Mouse (Mus musculus) c-Kit-negative CD71-positive TER-119-positive erythroid progenitor cells, embryonic 14.5 days (primary cell): Measurements from ENCODE around the gene Gm12166.
"Not testable (repeated sequence)": the region's sequence is repeated elsewhere in the genome, so short reads cannot be mapped to it uniquely, and the experiment has no call there.

Experiments used
- DNase-seq: peaks from one replicate; pipeline ENCODE4 v3.0.0-alpha.2; 2013; ENCODE audit warnings: low read depth, low spot score

Gm12166 gene

DNA sequence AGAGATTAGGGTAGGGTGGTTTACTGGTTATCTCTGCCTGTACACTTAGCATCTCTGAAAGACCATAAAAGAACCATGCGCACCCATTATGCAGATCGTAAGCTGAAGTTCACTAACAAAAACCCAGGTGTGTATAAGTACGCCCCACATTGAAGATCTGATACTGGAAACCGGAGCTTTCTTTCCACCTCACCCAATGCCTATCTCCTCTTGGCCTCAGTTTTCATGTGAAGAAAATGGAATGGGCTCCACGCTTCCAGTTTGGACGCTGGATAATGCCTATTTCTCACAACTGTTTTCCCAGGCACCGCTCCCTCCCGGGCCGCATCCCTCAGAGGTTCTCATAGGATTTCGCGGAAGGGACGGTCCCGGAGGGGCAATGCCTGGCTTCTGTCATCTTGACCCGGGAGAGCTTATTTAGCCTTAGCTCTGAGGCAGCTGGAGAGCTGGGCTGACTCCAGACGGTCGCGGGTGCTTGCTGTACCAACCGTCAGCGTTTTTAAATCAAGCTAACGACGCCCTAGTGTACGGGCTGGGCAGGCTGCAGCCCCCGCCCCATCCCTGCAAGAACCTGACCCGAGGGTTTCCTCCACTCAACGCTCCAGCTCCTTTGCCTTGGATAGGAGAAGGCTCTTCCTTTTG, 4.8 kb upstream of the Gm12166 start:
- DNase-seq = no peak

DNA sequence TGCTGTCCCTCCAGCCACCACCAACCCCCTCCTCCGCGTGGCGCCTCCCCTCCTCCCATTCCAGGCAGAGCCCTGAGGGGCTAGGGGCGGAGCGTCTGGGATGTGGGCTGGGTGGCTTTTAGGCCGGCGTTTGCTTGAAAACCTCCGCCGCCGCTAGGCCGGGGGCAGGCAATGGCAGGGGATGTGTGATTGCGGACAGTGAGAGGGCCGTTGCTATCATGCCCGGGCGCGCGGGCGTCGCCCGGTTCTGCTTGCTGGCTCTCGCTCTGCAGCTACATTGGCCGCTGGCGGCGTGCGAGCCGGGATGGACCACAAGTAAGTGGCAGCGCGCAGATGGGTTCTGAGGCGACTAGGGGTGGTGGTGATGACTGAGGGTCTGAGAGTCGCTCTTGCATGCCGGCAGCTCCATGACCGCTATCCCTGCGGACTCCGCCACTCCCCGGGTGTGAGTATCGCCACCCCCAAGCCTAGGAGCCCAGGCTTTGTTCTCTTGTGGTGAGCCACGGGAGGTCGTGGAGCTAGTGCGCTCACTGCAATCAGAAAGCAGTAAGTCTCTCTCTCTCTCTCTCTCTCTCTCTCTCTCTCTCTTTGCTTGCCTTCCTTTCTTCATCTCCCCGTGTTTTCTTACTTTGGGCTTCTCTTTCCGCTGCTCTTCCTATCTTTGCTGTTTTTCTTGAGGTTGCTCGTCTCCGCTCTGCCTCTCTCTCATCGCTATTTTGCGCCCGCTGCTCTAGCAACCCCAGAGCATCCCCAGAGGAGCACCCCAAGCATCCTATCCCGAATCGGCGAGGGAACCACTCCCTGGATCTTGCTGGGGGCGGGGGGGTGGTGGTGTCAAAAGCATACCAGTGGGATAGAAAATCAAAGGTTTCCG, 4.0 kb upstream of the Gm12166 start, which contains the start of gene Adam19:
TSS of gene Adam19 (plus strand) at position 97 of the 874 bp plus-strand sequence.
- no peak for DNase-seq

DNA sequence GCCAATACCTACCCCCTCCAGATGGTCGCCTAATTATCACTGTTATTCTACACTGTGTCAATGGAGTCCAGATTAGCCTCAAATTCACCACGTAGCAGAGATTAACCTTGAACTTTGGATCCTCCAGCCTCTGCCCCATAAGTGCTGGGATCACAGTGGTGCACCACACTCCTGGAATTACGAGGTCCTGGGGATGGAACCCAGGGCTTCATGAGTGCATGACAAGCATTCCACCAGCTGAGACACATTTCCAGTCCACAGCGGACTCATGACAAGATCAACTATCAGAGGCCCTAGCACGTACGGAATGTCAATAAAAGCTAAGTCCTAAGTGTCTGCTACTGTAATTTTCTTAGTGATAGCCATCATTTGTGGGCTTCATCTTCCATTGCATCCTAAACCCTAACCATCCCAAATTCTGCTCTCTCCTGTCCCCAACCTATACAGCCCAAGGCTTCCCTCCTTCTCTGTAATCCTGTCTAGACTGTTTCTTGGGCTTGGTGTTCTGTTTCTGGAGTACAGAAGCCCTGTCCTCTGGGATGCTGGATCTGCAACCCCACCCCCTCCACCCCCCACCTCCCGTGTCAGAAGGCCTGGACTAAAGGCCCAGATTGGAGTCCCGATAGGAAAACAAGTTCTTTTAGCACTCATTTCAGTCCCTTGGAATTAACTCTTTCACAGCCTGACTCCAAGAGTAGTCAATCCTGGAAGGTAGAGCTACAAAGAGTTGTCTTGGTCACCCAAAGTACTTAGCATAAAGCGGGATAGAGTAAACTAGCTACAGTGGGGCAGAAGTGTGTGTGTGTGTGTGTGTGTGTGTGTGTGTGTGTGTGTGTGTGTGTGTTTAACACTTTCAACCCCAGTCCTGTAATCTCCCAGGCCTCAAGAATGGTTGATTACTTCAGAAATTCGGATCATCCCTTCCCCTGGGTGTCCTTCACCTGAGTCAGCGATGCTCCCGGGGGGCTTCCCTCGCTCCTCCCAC, 3.1 kb upstream of the Gm12166 start:
- DNase-seq = no peak

DNA sequence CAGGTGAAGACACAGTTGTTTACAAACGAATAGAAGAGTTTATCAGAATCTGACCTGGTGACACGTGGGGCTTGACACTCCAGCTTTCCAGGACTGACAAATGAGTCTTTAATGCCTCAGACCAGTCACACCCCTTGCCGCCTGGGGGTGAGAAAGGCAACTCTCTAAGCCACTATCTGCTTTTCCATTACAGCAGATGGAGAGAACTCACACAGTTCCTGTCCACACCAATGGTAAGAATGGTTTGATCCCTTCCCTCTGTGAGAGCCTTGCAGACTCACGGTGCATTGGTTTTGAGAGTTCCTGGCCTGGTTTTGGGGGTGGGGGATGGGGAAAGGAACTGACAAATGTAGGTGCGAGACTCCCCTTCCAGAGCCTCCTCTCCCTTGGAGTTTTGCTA, 2.2 kb upstream of the Gm12166 start:
- DNase-seq = no peak

DNA sequence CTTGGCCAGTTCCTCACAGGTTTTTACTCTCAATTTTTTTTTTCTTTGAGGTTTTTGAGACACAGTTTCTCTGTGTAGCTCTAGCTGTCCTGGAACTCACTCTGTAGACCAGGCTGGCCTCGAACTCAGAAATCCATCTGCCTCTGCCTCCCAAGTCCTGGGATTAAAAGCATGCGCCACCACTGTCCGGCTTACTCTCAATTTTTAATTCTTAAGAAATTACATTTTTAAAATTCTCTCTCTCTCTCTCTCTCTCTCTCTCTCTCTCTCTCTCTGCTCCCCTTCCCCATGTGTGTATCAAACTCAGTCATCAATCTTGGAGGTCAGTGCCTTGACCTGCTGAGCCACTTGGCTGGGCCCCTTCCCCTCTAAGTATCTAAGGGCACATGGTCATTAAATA, 1.3 kb upstream of the Gm12166 start:
- not testable (repeated sequence) for DNase-seq

DNA sequence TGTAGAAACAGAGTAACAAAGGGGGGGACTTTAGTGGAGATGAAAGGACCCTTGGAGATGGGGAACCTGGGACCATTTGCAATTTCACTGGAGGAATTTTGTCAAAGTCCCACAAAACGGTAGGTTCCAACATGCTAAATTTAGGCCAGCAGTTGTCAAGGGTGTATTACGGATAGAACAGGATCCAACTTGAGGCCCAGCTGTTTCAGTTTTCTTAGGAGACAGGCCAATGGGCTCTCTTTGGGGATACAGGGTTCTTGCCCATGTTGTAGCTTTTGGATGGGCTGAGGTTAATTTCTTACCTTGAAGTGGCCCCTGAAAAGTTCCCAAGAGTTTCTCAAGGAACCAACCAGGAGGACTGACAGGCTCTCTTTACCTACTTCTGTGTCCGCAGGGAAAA, 4.9 kb downstream of the Gm12166 start:
- DNase-seq = no peak

DNA sequence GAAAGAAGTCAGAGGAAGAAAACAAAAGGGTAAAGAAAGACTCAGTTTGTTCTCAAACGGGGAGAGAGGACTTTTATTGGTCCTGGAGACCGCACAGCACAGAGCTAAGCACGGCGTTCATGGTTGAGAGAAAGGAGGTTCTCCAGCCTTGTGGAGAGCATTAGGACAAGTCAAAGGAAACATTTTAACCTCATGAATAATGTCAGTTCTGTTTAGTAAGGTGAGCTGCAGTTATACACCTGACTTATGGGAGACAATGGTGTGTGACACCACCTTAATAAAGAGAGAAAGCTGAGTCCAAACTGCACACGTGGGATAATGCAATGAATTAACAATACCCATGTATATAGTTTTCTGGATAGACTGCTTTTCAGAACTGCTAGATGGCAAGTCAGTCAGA, 7.3 kb downstream of the Gm12166 start:
- DNase-seq = no peak

DNA sequence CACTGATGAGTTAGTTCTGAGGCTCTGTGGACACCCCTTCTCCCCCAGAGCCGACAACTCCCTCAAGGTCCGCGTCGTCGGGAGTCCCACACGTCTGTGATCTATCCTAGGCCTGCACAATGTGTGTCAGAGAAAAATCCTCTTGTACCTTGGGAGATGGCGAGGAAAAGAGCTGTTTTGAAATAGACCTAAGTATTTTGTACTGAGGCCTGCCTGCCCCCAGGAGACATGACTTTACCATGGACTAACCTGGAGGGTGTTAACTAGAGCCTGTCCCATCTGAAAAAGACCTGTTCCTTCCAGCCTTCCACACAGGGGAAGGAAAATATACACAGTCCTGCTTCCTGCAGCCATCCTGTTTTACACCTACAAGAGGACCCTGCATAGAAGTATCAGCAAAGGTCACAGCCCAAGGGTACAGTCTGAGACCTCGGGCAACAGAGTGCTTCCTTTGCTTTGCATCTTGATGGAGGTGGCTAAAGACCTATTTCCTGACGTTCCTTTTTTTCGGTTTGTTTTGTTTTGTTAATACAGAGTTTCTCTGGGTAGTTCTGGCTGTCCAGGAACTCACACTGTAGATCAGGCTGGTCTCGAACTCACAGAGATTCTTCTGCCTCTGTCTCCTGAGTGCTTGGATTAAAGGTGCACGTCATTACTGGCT, 10.4 kb downstream of the Gm12166 start:
- DNase-seq = no peak

DNA sequence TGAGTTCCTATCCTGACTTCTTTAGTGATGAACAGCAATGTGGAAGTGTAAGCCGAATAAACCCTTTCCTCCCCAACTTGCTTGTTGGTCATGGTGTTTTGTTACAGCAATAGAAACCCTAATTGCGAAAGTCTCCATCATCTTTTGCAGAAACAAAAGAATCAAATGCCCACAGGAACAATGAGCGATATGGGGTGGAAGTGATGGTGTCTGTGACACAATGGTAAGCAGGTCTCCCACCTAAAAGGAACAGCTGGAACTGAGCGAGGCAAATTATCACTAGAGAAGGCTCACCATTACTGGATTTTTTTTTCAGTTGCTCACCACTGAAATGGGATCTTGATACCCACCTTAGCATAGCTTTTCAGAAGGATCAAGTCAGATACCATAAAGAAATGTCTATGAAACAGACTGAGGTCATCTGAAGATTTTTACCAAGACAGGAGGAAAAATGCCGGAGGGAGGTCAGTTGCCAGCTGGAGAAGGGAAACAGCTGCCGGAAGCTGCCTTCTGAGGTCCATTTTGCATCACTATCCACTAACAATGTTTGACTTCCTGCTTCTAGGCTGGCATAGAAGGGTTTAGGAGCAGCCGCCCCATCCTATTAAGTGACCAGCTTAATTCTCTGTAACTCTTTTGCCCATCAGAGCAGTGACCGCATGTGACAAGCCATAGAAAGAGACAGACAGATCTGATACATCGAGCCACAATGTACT, 11.1 kb downstream of the Gm12166 start:
- DNase-seq = no peak

DNA sequence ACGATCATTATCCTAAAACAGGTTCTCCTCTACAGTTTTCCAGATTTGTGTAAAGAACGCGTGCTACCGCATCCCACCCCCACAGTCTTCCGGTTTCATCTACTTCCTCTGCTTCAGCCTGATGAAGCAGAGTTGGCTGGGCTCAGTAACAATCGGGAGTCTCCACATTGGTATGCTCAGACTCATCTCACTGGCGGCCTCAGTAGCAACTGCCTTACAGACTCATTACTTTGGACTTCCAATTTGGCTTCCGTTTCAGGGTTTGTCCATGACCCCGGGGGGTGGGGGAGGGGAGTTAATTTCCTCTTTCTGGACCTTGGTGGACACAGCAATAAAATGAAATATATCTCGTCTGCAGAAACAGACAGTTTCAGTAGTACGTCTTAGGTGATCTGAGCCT, 12.8 kb downstream of the Gm12166 start:
- DNase-seq = no peak

DNA sequence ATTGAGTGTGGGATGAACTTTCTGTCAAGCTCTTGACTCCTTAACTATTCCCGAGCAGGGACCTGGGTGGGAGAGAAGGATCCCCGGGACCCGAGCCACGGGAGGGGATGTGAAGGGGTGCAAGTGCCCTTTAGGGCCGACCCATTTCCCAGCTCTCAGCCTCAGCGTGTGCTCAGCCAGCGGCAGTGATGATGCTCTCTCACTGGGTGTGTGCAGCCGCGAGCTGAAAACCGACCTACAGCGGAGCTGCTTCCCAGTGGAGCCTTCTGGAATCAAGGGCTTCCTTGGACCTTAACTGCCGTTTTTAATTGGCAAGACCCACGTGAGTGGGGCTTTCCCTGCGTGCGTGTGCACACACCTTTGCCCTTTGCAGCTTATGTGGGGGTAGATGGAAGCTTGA, 13.2 kb downstream of the Gm12166 start:
- no peak for DNase-seq

DNA sequence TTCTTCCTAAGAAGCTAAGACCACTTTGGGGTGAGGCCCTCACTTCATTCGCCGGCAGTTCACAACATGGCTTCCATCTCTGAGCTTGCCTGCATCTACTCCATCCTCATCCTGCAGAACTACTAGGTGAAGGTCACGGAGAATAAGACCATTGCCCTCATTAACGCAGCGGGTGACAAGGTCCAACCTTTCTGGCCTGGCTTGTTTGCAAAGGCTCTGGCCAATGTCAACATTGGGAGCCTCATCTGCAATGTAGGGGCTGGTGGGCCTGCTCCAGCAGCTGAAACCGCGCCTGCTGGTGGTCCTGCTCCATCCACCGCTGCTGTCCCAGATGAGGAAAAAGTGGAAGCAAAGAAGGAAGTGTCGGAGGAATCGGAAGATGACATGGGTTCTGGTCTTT, 15.7 kb downstream of the Gm12166 start:
- DNase-seq = no peak

DNA sequence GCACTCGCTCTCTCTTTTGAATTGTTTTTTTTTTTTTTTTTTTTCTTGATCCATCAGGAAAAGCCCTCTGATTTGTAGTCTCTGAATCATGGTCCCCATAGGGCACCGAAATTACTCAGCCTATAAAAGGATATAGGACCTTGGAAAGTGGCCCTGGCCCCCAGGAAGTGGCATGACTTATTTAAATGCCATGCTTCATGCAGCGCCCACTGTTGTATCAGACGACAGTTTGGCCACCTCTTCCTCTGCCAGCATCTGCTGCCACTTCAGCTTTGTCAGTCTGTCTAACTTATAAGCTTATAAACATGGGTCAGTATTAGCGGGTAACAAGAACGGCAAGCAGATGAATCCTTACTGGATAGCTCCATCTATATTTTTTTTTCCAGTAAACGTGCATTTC, 19.2 kb downstream of the Gm12166 start:
- DNase-seq = no peak

DNA sequence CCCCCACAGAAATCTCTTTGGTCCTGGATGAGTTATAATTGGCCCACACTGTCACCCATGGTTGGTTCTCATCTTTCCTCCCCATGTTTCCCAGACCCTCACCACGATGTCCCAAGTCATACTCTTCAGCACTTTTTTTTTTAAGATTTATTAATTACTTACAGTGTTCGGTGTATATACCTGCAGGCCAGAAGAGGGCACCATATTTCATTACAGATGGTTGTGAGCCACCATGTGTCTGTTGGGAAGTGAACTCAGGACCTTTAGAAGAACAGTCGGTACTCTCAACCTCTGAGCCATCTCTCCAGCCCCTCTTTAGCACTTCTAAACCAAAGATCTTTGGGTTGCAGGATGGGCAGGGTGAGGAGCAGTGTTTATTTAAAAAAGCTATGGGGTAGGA, 20.7 kb downstream of the Gm12166 start:
- DNase-seq = no peak

DNA sequence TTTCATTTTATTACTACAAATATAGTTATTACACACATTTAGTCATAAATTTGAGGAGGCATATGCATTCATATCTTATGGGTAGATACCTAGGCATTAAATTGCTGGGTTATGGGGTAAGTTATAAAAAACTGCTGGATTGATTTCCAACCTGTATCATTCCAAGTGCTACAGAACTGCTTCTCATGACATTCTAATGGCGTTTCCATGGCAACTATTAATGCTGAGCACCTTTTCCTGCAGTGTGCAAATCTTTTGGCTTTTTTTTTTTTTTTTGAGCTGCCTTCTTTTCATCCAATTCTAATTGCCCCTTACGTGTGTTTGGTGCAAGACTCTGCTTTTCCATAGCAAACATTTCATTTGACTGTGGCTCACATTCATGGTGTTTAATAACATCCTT, 22.1 kb downstream of the Gm12166 start:
- no peak for DNase-seq

DNA sequence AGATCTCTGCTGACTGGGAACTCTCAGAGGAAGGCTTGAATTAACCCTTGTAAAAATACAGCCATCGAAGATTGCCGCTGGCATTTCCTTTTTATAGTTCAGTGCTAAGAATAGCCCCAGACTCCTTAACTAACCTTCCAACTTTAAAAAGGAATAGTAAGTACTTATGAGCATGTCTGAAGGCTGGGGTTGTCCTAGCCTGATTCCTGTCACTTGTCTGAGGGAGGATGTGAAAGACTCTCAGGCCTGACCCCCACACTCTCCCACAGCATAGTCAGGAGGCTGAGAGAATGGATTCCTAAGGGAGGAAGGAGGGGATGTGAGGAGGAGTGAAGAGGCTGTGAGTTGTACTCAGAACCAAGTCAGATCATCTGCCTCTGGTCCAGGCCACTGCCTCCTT, 22.6 kb downstream of the Gm12166 start:
- DNase-seq = no peak

DNA sequence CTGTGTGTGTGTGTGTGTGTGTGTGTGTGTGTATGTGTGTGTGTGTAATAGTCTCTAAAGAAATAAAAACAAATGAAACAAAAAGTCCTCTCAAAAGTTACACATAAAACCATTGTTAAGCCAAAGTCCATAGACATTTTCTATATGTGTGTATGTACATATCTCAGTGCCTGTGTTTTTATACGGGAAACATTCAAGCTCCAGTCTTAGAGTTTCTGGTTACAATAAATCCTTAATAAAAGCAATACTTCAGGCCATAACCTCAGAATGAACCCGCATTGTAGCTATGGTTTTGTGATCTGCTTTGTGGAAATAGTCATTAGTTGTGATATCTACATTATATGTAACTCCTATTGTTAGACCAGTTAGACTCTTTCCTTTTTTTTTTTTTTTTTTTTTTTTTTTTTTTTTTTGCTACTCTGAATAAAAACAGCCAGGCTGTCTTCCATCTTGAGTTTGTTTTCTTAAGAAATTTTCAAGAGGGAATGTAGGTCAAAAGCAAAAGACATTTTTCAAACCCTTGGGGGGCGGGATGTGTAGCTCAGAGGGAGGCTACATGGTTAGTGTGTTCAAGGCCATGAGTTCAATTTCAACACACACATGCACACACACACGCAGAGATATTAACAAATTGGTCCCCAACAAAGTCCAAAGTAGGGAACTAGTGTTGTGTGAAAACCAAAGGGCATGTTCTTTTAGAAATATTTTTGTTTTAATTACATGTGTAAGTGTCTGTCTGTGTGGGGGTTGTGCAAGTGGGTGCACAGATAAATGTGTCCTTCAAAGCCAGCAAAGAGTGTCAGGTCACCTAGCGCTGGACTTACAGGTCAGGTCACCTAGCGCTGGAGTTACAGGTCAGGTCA, 23.9 kb downstream of the Gm12166 start:
- DNase-seq = no peak

DNA sequence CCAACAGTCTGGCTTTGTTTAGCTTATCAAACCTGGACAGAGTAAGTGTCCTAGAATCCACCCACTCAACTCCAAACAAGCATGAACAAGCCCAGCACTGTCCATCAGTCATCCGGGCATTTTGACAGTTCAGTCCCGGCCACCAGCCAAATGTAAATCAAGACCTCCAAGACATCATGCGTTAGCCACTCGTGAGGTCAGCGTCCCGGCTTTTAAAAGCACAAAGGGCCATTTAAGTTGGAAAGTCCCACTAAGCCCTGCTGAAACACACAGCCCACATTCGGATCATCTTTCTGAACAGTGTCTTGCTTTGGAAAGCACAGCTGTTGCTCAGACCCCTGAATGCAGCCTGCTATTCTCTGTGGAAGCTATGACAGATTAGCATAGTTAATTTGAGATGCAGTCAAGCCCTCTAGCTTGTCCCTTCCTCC, 26.1 kb downstream of the Gm12166 start:
- no peak for DNase-seq

DNA sequence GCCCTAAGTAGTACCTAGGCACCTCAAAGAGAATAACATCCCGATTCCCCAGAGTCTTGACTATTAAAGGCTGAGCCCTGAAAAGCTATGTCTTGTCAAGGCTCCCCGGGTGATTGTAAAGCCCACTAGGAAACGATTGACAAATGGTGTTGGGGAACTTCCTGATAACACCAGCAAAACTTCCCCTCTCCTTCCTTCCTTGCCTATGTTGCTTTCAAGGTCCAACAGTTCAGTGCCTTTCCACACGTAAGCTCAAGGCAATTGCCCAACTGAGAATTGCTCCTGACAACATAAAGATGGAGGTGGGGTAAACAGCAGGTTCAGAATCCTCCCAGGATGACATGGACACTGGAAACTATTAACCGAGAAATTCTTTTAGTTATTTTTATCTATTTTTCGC, 29.1 kb downstream of the Gm12166 start:
- no peak for DNase-seq

DNA sequence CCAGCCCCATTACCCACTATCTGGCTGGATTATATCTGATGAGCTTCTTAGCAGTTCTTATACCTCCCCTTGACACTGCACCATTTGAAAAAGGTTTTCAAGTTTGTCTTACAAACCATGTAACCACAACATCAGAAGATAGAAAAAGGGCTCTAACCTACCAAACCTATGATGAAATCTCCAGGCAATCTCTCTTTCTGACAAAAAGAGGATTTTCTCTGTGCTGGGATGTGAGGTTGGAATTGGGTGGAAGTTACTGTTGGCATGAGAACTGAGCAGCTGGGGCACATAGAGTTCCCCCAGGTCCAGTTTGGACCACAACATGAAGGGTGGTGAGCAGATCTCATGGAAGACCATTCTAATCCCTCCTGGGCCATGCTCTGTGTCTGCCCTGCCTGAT, 30.3 kb downstream of the Gm12166 start:
- no peak for DNase-seq
